Mouse (Mus musculus) testis, adult 2 months (tissue): ENCODE data around the gene Fam92b. TPM values are rescaled to one million over a fixed set of nuclear protein-coding genes. Genes with fewer than 3 reads are reported as not detected.
A peak's percentile ranks its signal among the peaks of the same experiment; 100 is the strongest.

Experiments used
- H3K27ac ChIP-seq: fragments of 200-500 bp; 2 replicates; pipeline ENCODE4 v1.5.1; 2012; ENCODE audit warnings: low read depth, low read length; ENCODE audit not compliant: control insufficient read depth, insufficient read depth
- H3K27me3 ChIP-seq: fragments of 200-500 bp; 2 replicates; pipeline ENCODE4 v1.6.1; 2012; ENCODE audit warnings: mild to moderate bottlenecking, low read length, moderate library complexity; ENCODE audit not compliant: control insufficient read depth, insufficient read depth
- H3K36me3 ChIP-seq: fragments of 200-500 bp; 2 replicates; pipeline ENCODE4 v1.6.1; 2012; ENCODE audit warnings: mild to moderate bottlenecking, low read length; ENCODE audit not compliant: control insufficient read depth, insufficient read depth
- H3K4me1 ChIP-seq: fragments of 200-500 bp; 2 replicates; pipeline ENCODE4 v1.6.1; 2012; ENCODE audit warnings: low read length; ENCODE audit not compliant: control insufficient read depth, insufficient read depth
- H3K4me3 ChIP-seq: fragments of 200-500 bp; 2 replicates; pipeline ENCODE4 v1.5.1; 2012; ENCODE audit warnings: low read depth, mild to moderate bottlenecking, low read length, moderate library complexity, mixed read lengths; ENCODE audit not compliant: control insufficient read depth
- CTCF ChIP-seq: fragments of 200-500 bp; IDR thresholded peaks from 2 replicates; pipeline ENCODE4 v1.5.1; 2012; ENCODE audit warnings: low read depth, mild to moderate bottlenecking, inconsistent platforms, low read length, moderate library complexity; ENCODE audit not compliant: control insufficient read depth, insufficient read depth, insufficient replicate concordance
- POLR2A ChIP-seq: fragments of 200-500 bp; IDR thresholded peaks from 2 replicates; pipeline ENCODE4 v1.6.1; 2012; ENCODE audit warnings: low read depth, mild to moderate bottlenecking, inconsistent platforms, low read length, moderate library complexity; ENCODE audit not compliant: control insufficient read depth
- polyA plus RNA-seq: library from polyadenylated mRNA; depleted of rRNA; stranded (reverse); fragments of >200 nt; gene quantifications from 2 replicates; pipeline ENCODE4 v1.2.3, GENCODE M21; 2012

Gene Fam92b
- polyA plus RNA-seq, 1 experiment: 10.9 TPM

GRCm38 (mm10) chr8:120180445-120180970, 3.2 kb upstream of the Fam92b start:
- Histone ChIP-seq H3K36me3 (no peaks in the 10 kb centered on the region), H3K4me3 (no peak overlapping the region), H3K27ac (no peak overlapping the region), H3K27me3 (no peaks in the 10 kb centered on the region), H3K4me1 (peaks cover 20% of the 10 kb centered on the region)
- TF ChIP-seq CTCF (no peak), POLR2A (no peak)

GRCm38 (mm10) chr8:120179027-120179431, 1.8 kb upstream of the Fam92b start:
- Histone ChIP-seq H3K27ac (no peak overlapping the region), H3K4me1 (peaks cover 18% of the 10 kb centered on the region), H3K4me3 (no peak overlapping the region), H3K36me3 (no peaks in the 10 kb centered on the region), H3K27me3 (no peaks in the 10 kb centered on the region)
- TF ChIP-seq POLR2A (no peak), CTCF (peak; percentile 95)

- H3K27ac ChIP-seq: no peak overlapping the region
Measured at GRCm38 (mm10) chr8:120178124-120178514, 853 bp upstream of the Fam92b start.

GRCm38 (mm10) chr8:120176605-120177004, 661 bp downstream of the Fam92b start:
- H3K36me3 ChIP-seq: no peaks in the 10 kb centered on the region
- peaks cover 18% of the 10 kb centered on the region for H3K4me1 ChIP-seq
- no peak for TF ChIP-seq POLR2A
- H3K27me3 ChIP-seq: no peaks in the 10 kb centered on the region
- H3K4me3 ChIP-seq: peak overlapping the region; percentile 80
- no peak overlapping the region for H3K27ac ChIP-seq

More at GRCm38 (mm10) chr8:120178124-120178514, 853 bp upstream of the Fam92b start:
- H3K36me3 ChIP-seq: no peaks in the 10 kb centered on the region
- TF ChIP-seq POLR2A (no peak), CTCF (no peak)
- peaks cover 18% of the 10 kb centered on the region for H3K4me1 ChIP-seq
- peak overlapping the region; percentile 20 for H3K4me3 ChIP-seq
- no peaks in the 10 kb centered on the region for H3K27me3 ChIP-seq

GRCm38 (mm10) chr8:120174606-120175005, 2.7 kb downstream of the Fam92b start:
- Histone ChIP-seq H3K4me1 (peaks cover 18% of the 10 kb centered on the region), H3K4me3 (no peak overlapping the region), H3K27ac (no peak overlapping the region), H3K36me3 (no peaks in the 10 kb centered on the region), H3K27me3 (no peaks in the 10 kb centered on the region)
- no peak for TF ChIP-seq POLR2A
- TF ChIP-seq CTCF: no peak

GRCm38 (mm10) chr8:120173195-120173594, 4.1 kb downstream of the Fam92b start:
- no peaks in the 10 kb centered on the region for H3K27me3 ChIP-seq
- H3K4me1 ChIP-seq: peaks cover 11% of the 10 kb centered on the region
- no peak overlapping the region for H3K27ac ChIP-seq
- TF ChIP-seq CTCF (no peak), POLR2A (no peak)
- H3K36me3 ChIP-seq: no peaks in the 10 kb centered on the region
- no peak overlapping the region for H3K4me3 ChIP-seq

GRCm38 (mm10) chr8:120169119-120169518, 8.1 kb downstream of the Fam92b start:
- Histone ChIP-seq H3K27ac (no peak overlapping the region), H3K4me1 (no peaks in the 10 kb centered on the region), H3K27me3 (no peaks in the 10 kb centered on the region), H3K36me3 (no peaks in the 10 kb centered on the region), H3K4me3 (no peak overlapping the region)
- TF ChIP-seq CTCF (no peak), POLR2A (no peak)

GRCm38 (mm10) chr8:120167821-120168220, 9.4 kb downstream of the Fam92b start:
- H3K36me3 ChIP-seq: no peaks in the 10 kb centered on the region
- H3K4me1 ChIP-seq: no peaks in the 10 kb centered on the region
- H3K27me3 ChIP-seq: no peaks in the 10 kb centered on the region
- no peak overlapping the region for H3K27ac ChIP-seq
- no peak overlapping the region for H3K4me3 ChIP-seq
- TF ChIP-seq POLR2A: no peak
- no peak for TF ChIP-seq CTCF
